8 mouse cellular contexts compared by ENCODE assay signal in the genomic region with DNA sequence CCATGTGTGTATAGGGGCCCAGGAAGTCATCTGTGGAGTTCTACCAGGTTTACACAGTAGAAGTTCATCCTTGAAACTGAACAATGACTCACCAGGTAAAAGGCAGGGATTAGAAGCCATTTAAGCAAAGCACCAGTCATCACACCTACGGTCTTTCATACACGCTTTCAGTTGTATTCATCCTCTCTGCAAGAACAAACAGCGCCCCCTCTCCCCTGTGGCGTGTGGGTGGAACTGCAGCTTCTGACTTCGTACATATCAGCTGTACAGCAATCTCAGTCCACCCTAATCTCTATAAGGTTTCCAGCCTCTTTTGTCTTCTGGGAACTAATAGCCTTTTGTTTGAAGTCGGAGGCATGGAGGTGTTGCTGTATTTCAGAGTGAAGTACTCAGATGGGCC.
DNase-seq lines count a peak whose midpoint lies in the region.

No protein-coding gene starts in this region.

- peak; percentile 21 for DNase-seq in adrenal gland, postnatal 25 days
- no peak for DNase-seq in adrenal gland, adult 8-10 months
- peak; percentile 47 to 73 for DNase-seq in left cerebral cortex, postnatal 14 days (ENCODE audit: low spot score in 2 of 2)
- DNase-seq in left cerebral cortex, postnatal 36 days (ENCODE audit: low spot score in 2 of 2), result no peak
- DNase-seq in c-Kit-negative CD71-positive TER-119-positive erythroid progenitor cells, embryonic 14.5 days (ENCODE audit: low read depth, low spot score), result peak; percentile 11
- DNase-seq in kidney, postnatal 10 days, result peak; percentile 45
- DNase-seq in retina, postnatal 1 day, result peak; percentile 70
- no peak for DNase-seq in ovary, adult 18-20 months (ENCODE audit: low spot score)

- intact Hi-C loops in left cerebral cortex, postnatal 14 days (cut with DNase I), result no loop called here
- intact Hi-C loops in left cerebral cortex, postnatal 36 days (cut with DNase I), result no loop called here

Comparison
In these comparisons a context has a peak if more than half of its experiments do, and no peak if none do; other contexts are left out.
1. DNase-seq: peak in adrenal gland, postnatal 25 days (single experiment), left cerebral cortex, postnatal 14 days (2 of 2), c-Kit-negative CD71-positive TER-119-positive erythroid progenitor cells, embryonic 14.5 days (single experiment), kidney, postnatal 10 days (single experiment) and retina, postnatal 1 day (single experiment); none in adrenal gland, adult 8-10 months (single experiment), left cerebral cortex, postnatal 36 days (0 of 2) and ovary, adult 18-20 months (single experiment).